Mouse (Mus musculus): Measurements from ENCODE around the gene B230217C12Rik.

DNA sequence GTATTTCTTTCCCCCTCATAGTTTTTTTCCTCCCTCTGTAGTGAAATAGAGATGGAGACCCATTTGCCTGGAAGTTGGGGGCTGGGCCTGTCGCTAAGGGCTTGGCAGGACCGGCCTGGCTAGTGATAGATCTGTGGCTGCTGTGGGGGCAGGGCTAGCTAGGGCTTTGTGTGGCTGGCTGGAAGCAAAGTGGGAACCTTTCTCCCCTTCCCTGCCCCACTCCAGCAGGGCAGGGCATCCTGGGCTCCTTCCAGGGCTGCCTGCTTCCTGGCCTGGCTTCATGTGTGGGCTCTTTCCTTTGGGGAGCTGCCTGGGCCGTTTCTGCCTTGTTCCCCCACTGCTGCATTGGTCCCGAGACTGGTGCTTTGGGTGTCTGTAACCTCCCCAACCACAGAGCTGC lies 22.0 kb upstream of the B230217C12Rik start:
- TF ChIP-seq CTCF (IDR thresholded peaks at IDR 0.05; ENCODE audit: low read depth) (no peak), EP300 (optimal IDR thresholded peaks at IDR 0.05) (no peak)

All from stomach, postnatal 0 days (tissue).